Mouse (Mus musculus) midbrain, postnatal 0 days (tissue): ENCODE results near the gene Prrc2b. TPM values are rescaled to one million over a fixed set of nuclear protein-coding genes. Genes with fewer than 3 reads are reported as not detected.

Experiments used
- ATAC-seq: fragments of 200-750 bp; cut with Nextera tagmentation; 2 replicates; pipeline ENCODE4 v1.8.0; 2017; ENCODE audit warnings: moderate number of reproducible peaks, mild to moderate bottlenecking, moderate TSS enrichment, moderate library complexity; ENCODE audit not compliant: low FRiP score
- DNase-seq: peaks from one replicate; pipeline ENCODE4 v3.0.0-alpha.2; 2015; ENCODE audit warnings: low spot score
- H3K27ac ChIP-seq: fragments of 300-500 bp; sonication (generic); 2 replicates; pipeline ENCODE4 v1.5.1; 2014; ENCODE audit warnings: low read depth, mild to moderate bottlenecking, low read length, mixed read lengths
- H3K27me3 ChIP-seq: fragments of 300-500 bp; sonication (generic); 2 replicates; pipeline ENCODE4 v1.6.1; 2014; ENCODE audit warnings: low read length, control low read depth, mixed read lengths; ENCODE audit not compliant: insufficient read depth
- H3K36me3 ChIP-seq: fragments of 300-500 bp; sonication (generic); 2 replicates; pipeline ENCODE4 v1.6.1; 2014; ENCODE audit warnings: low read length, control low read depth, mixed read lengths; ENCODE audit not compliant: insufficient read depth
- H3K4me1 ChIP-seq: fragments of 300-500 bp; sonication (generic); 2 replicates; pipeline ENCODE4 v1.6.1; 2014; ENCODE audit warnings: mild to moderate bottlenecking, control low read depth, antibody characterized with exemption, low read length, mixed read lengths; ENCODE audit not compliant: insufficient read depth
- H3K4me2 ChIP-seq: fragments of 300-500 bp; sonication (generic); 2 replicates; pipeline ENCODE4 v1.6.1; 2014; ENCODE audit warnings: low read depth, mild to moderate bottlenecking, low read length, mixed read lengths; ENCODE audit not compliant: poor library complexity, severe bottlenecking
- H3K4me3 ChIP-seq: fragments of 300-500 bp; sonication (generic); 2 replicates; pipeline ENCODE4 v1.5.1; 2014; ENCODE audit warnings: low read depth, mild to moderate bottlenecking, low read length, moderate library complexity
- H3K9ac ChIP-seq: fragments of 300-500 bp; sonication (generic); replicated peaks from 2 replicates; pipeline ENCODE4 v1.6.1; 2014; ENCODE audit warnings: mild to moderate bottlenecking, low read length, moderate library complexity, mixed read lengths; ENCODE audit not compliant: poor library complexity, severe bottlenecking
- H3K9me3 ChIP-seq: fragments of 300-500 bp; sonication (generic); 2 replicates; pipeline ENCODE4 v1.6.1; 2016; ENCODE audit warnings: low read length, control low read depth
- CTCF ChIP-seq: IDR thresholded peaks from 2 replicates; pipeline ENCODE4 v1.5.1; 2016; ENCODE audit warnings: antibody characterized with exemption, mild to moderate bottlenecking
- WGBS: fragments of 180-500 bp; shearing (Covaris S2); extraction: QIAGEN DNeasy Blood & Tissue Kit; methylation state at CpG from one replicate; pipeline ENCODE4 v1.1.7; 2014; 5-methylcytosine and 5-hydroxymethylcytosine counted together
- polyA plus RNA-seq: library from polyadenylated mRNA; unstranded; fragments of >200 nt; fragmentation: Nextera tagmentation; extraction: Ambion mirVana; gene quantifications from 2 replicates; pipeline ENCODE4 v1.2.1, GENCODE M21; 2015
- total RNA-seq: library from RNA; depleted of rRNA; stranded (reverse); fragments of >200 nt; gene quantifications from 2 replicates; pipeline ENCODE4 v1.2.3, GENCODE M21; 2014

Prrc2b gene
- total and polyA plus RNA-seq, 2 experiments from 2014 or later, result 65.9 to 164 TPM

DNA sequence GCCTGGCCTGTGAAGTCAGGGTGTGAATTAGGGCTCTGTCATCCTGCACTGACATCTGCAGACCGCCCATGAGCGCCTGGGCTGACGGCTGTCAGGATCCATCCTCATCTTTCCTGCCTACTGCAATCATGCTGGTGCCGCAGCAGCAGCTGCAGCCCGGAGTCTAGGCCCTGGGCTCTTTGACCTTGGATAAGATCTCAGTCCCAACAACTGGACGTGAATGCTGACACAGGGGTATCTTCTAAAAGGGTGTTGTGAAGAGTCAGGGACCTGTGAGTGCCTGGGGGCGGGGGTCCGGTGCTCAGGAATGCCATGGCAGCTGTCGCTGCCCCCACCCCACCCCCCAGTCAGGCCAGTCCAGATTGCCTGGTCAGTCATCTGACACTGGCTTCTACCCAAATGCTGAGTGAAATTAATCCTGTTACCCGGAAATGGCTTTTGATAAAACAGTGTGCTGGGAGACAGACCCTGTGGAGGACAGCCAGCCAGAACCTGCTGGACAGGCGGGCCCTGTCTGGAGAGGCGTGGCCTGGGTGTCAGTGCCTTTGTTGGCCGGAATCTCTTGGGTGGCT, 23.4 kb downstream of the Prrc2b start:
- ATAC-seq, result peak; percentile 70
- WGBS, result 2% methylated on average over 13 of the region's 13 CpGs
- Histone ChIP-seq H3K9ac (peak overlapping the region; percentile 36), H3K4me3 (no peak overlapping the region), H3K27ac (peak overlapping the region; percentile 73), H3K4me2 (peak overlapping the region; percentile 15; the same call in 1 of the 2 replicates), H3K4me1 (peaks cover 19% of the 10 kb centered on the region), H3K27me3 (no peaks in the 10 kb centered on the region), H3K9me3 (no peaks in the 10 kb centered on the region), H3K36me3 (no peaks in the 10 kb centered on the region)
- no peak for TF ChIP-seq CTCF
- peak; percentile 90 for DNase-seq

DNA sequence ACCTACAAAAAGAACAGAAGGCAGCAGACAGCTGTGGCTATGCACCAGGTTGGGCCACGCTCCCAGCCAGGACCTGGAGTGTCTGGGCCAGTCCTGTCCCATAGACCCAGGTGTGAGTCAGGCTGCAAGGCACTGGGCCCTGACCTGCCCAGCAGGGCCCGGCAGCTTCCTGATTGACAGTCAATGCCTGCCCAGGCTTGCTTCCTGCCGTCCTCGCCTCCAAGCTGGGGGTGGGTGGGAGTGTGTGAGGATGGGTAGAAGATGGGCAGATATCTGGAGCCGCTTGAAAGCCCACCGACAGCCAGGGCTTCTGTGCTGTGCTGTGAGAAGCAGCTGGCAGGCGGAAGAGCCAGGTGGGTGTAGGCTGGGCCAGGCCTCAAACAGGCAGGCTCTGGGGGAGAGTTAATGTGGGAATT, 24.2 kb downstream of the Prrc2b start:
- ATAC-seq (peak; percentile 57), DNase-seq (peak; percentile 74)
- H3K9ac ChIP-seq, result peak overlapping the region; percentile 30; the same call in 1 of the 2 replicates
- no peak for TF ChIP-seq CTCF
- H3K27me3 ChIP-seq, result no peaks in the 10 kb centered on the region
- H3K27ac ChIP-seq, result peak overlapping the region; percentile 73
- peaks cover 19% of the 10 kb centered on the region for H3K4me1 ChIP-seq
- no peaks in the 10 kb centered on the region for H3K36me3 ChIP-seq
- 7% methylated on average over 7 of the region's 7 CpGs for WGBS
- no peaks in the 10 kb centered on the region for H3K9me3 ChIP-seq
- no peak overlapping the region for H3K4me3 ChIP-seq
- peak overlapping the region; percentile 21 for H3K4me2 ChIP-seq

DNA sequence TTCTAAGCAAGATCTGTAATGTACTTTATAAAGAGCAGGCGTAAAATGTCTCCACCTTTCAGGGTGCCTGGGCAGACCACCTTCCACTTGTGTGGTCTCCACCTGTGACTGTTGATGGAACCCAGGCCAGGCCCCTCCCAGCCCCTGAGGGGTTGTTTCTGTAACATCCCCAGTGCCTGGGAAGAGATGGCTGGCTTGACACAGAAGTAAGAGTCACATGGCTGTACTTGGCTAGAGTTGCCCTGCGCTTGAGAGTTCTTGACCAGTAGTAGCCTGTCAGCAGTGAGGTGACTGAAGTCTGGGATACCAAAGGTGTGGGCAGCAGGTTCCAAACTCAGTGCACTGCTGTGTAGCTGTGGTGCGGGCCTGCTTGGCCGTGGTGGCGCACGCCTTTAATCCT, 24.6 kb downstream of the Prrc2b start:
- WGBS, result 89% methylated on average over 6 of the region's 6 CpGs
- peak overlapping the region; percentile 21 for H3K4me2 ChIP-seq
- TF ChIP-seq CTCF, result no peak

DNA sequence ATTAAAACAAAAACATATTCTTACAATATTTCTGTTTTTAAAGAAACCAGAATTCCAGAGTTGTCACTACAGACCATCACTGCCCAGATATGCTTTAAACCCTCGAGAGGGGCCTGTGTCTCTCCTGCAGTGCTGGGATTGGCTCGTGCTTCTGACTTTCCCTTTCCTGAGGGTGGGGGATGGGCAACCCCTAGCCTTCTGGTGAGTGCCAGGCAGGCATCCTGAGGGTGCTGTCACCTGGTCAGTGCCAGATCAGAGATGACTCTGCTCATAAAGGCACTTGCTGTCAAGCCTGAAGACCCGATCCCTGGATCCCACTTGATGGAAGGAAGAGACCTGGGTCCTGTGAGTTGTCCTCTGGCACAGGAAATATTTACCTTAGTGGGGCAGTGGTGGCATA, 26.0 kb downstream of the Prrc2b start:
- TF ChIP-seq CTCF, result no peak
- 35% methylated on average over 3 of the region's 3 CpGs for WGBS
- Histone ChIP-seq H3K4me1 (peaks cover 19% of the 10 kb centered on the region), H3K4me3 (no peak overlapping the region), H3K36me3 (no peaks in the 10 kb centered on the region), H3K9ac (no peak overlapping the region), H3K4me2 (no peak overlapping the region), H3K27me3 (no peaks in the 10 kb centered on the region), H3K9me3 (no peaks in the 10 kb centered on the region), H3K27ac (no peak overlapping the region)
- ATAC-seq, result no peak
- no peak for DNase-seq

More for the DNA sequence above, 24.6 kb downstream of the Prrc2b start:
- H3K27me3 ChIP-seq, result no peaks in the 10 kb centered on the region
- H3K9me3 ChIP-seq, result no peaks in the 10 kb centered on the region
- DNase-seq, result no peak
- no peak for ATAC-seq
- no peaks in the 10 kb centered on the region for H3K36me3 ChIP-seq
- peak overlapping the region; percentile 73; the same call in 1 of the 2 replicates for H3K27ac ChIP-seq
- H3K9ac ChIP-seq, result peak overlapping the region; percentile 30; the same call in 1 of the 2 replicates
- H3K4me1 ChIP-seq, result peaks cover 19% of the 10 kb centered on the region
- no peak overlapping the region for H3K4me3 ChIP-seq

DNA sequence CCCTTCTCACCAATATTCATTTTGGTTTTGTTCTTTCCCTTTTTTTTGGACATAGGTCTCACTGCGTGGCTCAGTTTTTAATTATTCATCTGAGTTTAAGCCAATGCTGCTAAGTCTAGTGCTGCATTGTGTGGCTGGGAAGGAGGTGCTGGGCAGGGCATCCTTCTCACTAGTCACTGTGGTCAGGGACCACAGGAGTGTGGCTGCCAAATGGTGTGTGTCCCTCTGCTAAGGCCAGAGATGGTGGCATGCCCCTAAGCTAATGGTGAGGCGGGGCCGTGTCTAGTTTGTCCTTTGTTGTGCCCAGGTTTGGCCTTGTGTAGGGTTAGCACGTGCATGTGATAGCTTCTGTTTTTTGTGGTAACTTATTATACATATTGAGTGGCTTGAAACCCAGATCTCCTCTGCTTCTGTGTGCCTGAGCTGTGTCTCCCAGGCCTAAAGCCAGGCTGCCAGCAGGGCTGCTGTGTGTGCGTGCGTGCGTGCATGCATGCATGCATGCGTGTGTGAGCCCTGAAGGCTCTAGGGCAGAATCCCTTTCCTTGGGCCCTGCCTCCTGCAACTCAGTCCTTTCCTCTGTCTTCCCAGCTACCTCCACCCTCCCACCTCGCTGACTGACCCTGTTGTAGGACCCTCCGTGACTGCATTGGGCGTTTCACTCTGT, 26.6 kb downstream of the Prrc2b start:
- peaks cover 19% of the 10 kb centered on the region for H3K4me1 ChIP-seq
- 69% methylated on average over 11 of the region's 11 CpGs for WGBS
- H3K4me2 ChIP-seq, result no peak overlapping the region
- no peak for ATAC-seq
- H3K4me3 ChIP-seq, result no peak overlapping the region
- 0 out of 2 replicates have a peak overlapping the region, but pooled peaks have one; percentile 18 for H3K27ac ChIP-seq
- no peaks in the 10 kb centered on the region for H3K36me3 ChIP-seq
- no peaks in the 10 kb centered on the region for H3K27me3 ChIP-seq
- no peak for TF ChIP-seq CTCF
- no peak overlapping the region for H3K9ac ChIP-seq
- no peak for DNase-seq
- H3K9me3 ChIP-seq, result no peaks in the 10 kb centered on the region

DNA sequence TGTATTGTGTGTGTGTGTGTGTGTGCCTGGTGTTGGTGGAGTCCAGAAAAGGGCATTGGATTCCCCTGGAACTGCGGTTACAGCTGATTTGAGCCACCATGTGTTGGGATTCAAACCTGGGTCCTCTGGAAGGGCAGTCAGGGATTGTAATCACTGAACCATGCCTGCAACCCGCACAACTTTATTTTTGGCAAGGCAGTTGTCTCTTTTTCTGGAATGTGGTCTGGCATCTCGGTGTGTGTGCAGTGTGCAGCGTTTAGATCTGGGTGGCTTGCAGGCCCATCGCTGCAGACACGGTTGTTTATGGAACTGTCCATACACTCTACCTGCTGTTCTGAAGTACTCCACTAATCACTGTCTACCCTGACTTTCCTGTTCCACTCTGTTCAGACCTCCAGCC, 28.5 kb downstream of the Prrc2b start:
- DNase-seq, result no peak
- peaks cover 8% of the 10 kb centered on the region for H3K36me3 ChIP-seq
- peaks cover 13% of the 10 kb centered on the region for H3K4me1 ChIP-seq
- H3K9me3 ChIP-seq, result no peaks in the 10 kb centered on the region
- 64% methylated on average over 6 of the region's 6 CpGs for WGBS
- no peak overlapping the region for H3K27ac ChIP-seq
- no peak overlapping the region for H3K9ac ChIP-seq
- no peak overlapping the region for H3K4me2 ChIP-seq
- H3K4me3 ChIP-seq, result no peak overlapping the region
- H3K27me3 ChIP-seq, result no peaks in the 10 kb centered on the region
- no peak for TF ChIP-seq CTCF
- no peak for ATAC-seq
